Mouse (Mus musculus) embryonic facial prominence, embryonic 13.5 days (tissue): ENCODE measurements around the gene Arrdc5. TPM values are rescaled to one million over a fixed set of nuclear protein-coding genes. Genes with fewer than 3 reads are reported as not detected.

Source experiments
- ATAC-seq: fragments of 200-750 bp; cut with Nextera tagmentation; 2 replicates; pipeline ENCODE4 v1.8.0; 2017; ENCODE audit warnings: low read depth; ENCODE audit not compliant: insufficient number of reproducible peaks, insufficient read depth, low FRiP score, low TSS enrichment
- H3K27ac ChIP-seq: fragments of 300-500 bp; sonication (generic); 2 replicates; pipeline ENCODE4 v1.5.1; 2015; ENCODE audit warnings: moderate library complexity, mild to moderate bottlenecking, inconsistent platforms
- H3K27me3 ChIP-seq: fragments of 300-500 bp; sonication (generic); 2 replicates; pipeline ENCODE4 v1.6.1; 2015; ENCODE audit warnings: mild to moderate bottlenecking, inconsistent platforms
- H3K36me3 ChIP-seq: fragments of 300-500 bp; sonication (generic); 2 replicates; pipeline ENCODE4 v1.6.1; 2015; ENCODE audit warnings: mild to moderate bottlenecking, inconsistent platforms
- H3K4me1 ChIP-seq: fragments of 300-500 bp; sonication (generic); 2 replicates; pipeline ENCODE4 v1.6.1; 2015; ENCODE audit warnings: inconsistent platforms
- H3K4me2 ChIP-seq: fragments of 300-500 bp; sonication (generic); 2 replicates; pipeline ENCODE4 v1.6.1; 2015; ENCODE audit warnings: moderate library complexity, mild to moderate bottlenecking, inconsistent platforms
- H3K4me3 ChIP-seq: fragments of 300-500 bp; sonication (generic); 2 replicates; pipeline ENCODE4 v1.5.1; 2015; ENCODE audit warnings: mild to moderate bottlenecking, inconsistent platforms
- H3K9ac ChIP-seq: fragments of 300-500 bp; sonication (generic); 2 replicates; pipeline ENCODE4 v1.6.1; 2015; ENCODE audit warnings: mild to moderate bottlenecking, inconsistent platforms
- H3K9me3 ChIP-seq: fragments of 300-500 bp; sonication (generic); 2 replicates; pipeline ENCODE4 v1.6.1; 2016; ENCODE audit warnings: inconsistent platforms
- WGBS: fragments of 180-500 bp; shearing (Covaris S2); methylation state at CpG from one replicate; pipeline ENCODE4 v1.1.7; 2015; ENCODE audit warnings: mixed read lengths; 5-methylcytosine and 5-hydroxymethylcytosine counted together
- polyA plus RNA-seq: library from polyadenylated mRNA; unstranded; fragments of >200 nt; fragmentation: Nextera tagmentation; extraction: Ambion mirVana; gene quantifications from 2 replicates; pipeline ENCODE4 v1.2.1, GENCODE M21; 2015

Arrdc5 gene
- polyA plus RNA-seq, 1 experiment from 2014 or later = not detected

GRCm38 (mm10) chr17:56329267-56329666 is 29.2 kb upstream of the Arrdc5 start:
- Histone ChIP-seq H3K4me2 (no peak overlapping the region), H3K4me1 (peaks cover 43% of the 10 kb centered on the region), H3K27ac (no peak overlapping the region), H3K9ac (peak overlapping the region; percentile 22; the same call in 1 of the 2 replicates), H3K9me3 (no peaks in the 10 kb centered on the region), H3K4me3 (no peak overlapping the region), H3K36me3 (no peaks in the 10 kb centered on the region), H3K27me3 (no peaks in the 10 kb centered on the region)
- ATAC-seq = no peak

GRCm38 (mm10) chr17:56326153-56327147 is 26.4 kb upstream of the Arrdc5 start:
- H3K9me3 ChIP-seq = no peaks in the 10 kb centered on the region
- peak; percentile 23 for ATAC-seq
- peak overlapping the region; percentile 92 for H3K4me2 ChIP-seq
- peak overlapping the region; percentile 94 for H3K9ac ChIP-seq
- H3K27me3 ChIP-seq = no peaks in the 10 kb centered on the region
- peak overlapping the region; percentile 95 for H3K27ac ChIP-seq
- peaks cover 38% of the 10 kb centered on the region for H3K4me1 ChIP-seq
- peaks cover 18% of the 10 kb centered on the region for H3K36me3 ChIP-seq
- H3K4me3 ChIP-seq = peak overlapping the region; percentile 92
- WGBS = 1% methylated on average over 66 of the region's 67 CpGs

- Histone ChIP-seq H3K9ac (peak within 1 kb of the TSS; percentile 94), H3K27me3 (no peaks in the 10 kb centered on the region), H3K4me2 (peak within 1 kb of the TSS; percentile 92), H3K27ac (peak within 1 kb of the TSS; percentile 95), H3K4me3 (peak within 1 kb of the TSS; percentile 92), H3K4me1 (peaks cover 31% of the 10 kb centered on the region), H3K36me3 (peaks cover 25% of the 10 kb centered on the region), H3K9me3 (no peaks in the 10 kb centered on the region)
- WGBS = under 1% methylated on average over 53 of the region's 57 CpGs
- peak; percentile 100 for ATAC-seq
Observed at GRCm38 (mm10) chr17:56325450-56326152, 25.5 kb upstream of the Arrdc5 start, which contains the start of gene Kdm4b. Kdm4b (plus strand) TSS chr17:56326062.

- Histone ChIP-seq H3K27ac (no peak overlapping the region), H3K9ac (no peak overlapping the region), H3K4me3 (no peak overlapping the region), H3K27me3 (no peaks in the 10 kb centered on the region), H3K4me2 (no peak overlapping the region), H3K4me1 (peaks cover 26% of the 10 kb centered on the region), H3K36me3 (peaks cover 37% of the 10 kb centered on the region), H3K9me3 (no peaks in the 10 kb centered on the region)
- 71% methylated on average over 3 of the region's 3 CpGs for WGBS
- no peak for ATAC-seq
Observed at GRCm38 (mm10) chr17:56324419-56324818, 24.3 kb upstream of the Arrdc5 start.

- peaks cover 36% of the 10 kb centered on the region for H3K4me1 ChIP-seq
- ATAC-seq = no peak
- no peak overlapping the region for H3K4me3 ChIP-seq
- H3K4me2 ChIP-seq = no peak overlapping the region
- no peak overlapping the region for H3K9ac ChIP-seq
- 87% methylated on average over 15 of the region's 15 CpGs for WGBS
- H3K36me3 ChIP-seq = peaks cover 83% of the 10 kb centered on the region
- H3K9me3 ChIP-seq = no peaks in the 10 kb centered on the region
- peak overlapping the region; percentile 55; the same call in 1 of the 2 replicates for H3K27ac ChIP-seq
- no peaks in the 10 kb centered on the region for H3K27me3 ChIP-seq
Observed at GRCm38 (mm10) chr17:56309191-56309945, 9.3 kb upstream of the Arrdc5 start.

GRCm38 (mm10) chr17:56308088-56308487 is 8.0 kb upstream of the Arrdc5 start:
- Histone ChIP-seq H3K36me3 (peaks cover 71% of the 10 kb centered on the region), H3K4me1 (peaks cover 37% of the 10 kb centered on the region), H3K4me3 (no peak overlapping the region), H3K27me3 (no peaks in the 10 kb centered on the region), H3K27ac (peak overlapping the region; percentile 58), H3K9ac (peak overlapping the region; percentile 37), H3K4me2 (peak overlapping the region; percentile 28), H3K9me3 (no peaks in the 10 kb centered on the region)
- 60% methylated on average over 6 of the region's 6 CpGs for WGBS
- ATAC-seq = peak; percentile 33; the same call in 1 of the 2 replicates

- H3K36me3 ChIP-seq = peaks cover 50% of the 10 kb centered on the region
- peak overlapping the region; percentile 84 for H3K9ac ChIP-seq
- peak overlapping the region; percentile 80 for H3K4me3 ChIP-seq
- no peak for ATAC-seq
- H3K9me3 ChIP-seq = no peaks in the 10 kb centered on the region
- no peaks in the 10 kb centered on the region for H3K27me3 ChIP-seq
- peak overlapping the region; percentile 76; the same call in 1 of the 2 replicates for H3K27ac ChIP-seq
- peaks cover 45% of the 10 kb centered on the region for H3K4me1 ChIP-seq
- WGBS = 68% methylated on average over 8 of the region's 8 CpGs
- H3K4me2 ChIP-seq = peak overlapping the region; percentile 100
Observed at GRCm38 (mm10) chr17:56305826-56306225, 5.7 kb upstream of the Arrdc5 start.

GRCm38 (mm10) chr17:56305156-56305555 is 5.1 kb upstream of the Arrdc5 start:
- H3K4me3 ChIP-seq = peak overlapping the region; percentile 80
- H3K4me1 ChIP-seq = peaks cover 45% of the 10 kb centered on the region
- H3K36me3 ChIP-seq = peaks cover 43% of the 10 kb centered on the region
- no peak for ATAC-seq
- WGBS = 28% methylated on average over 9 of the region's 9 CpGs
- H3K27me3 ChIP-seq = no peaks in the 10 kb centered on the region
- H3K9me3 ChIP-seq = no peaks in the 10 kb centered on the region
- peak overlapping the region; percentile 84 for H3K9ac ChIP-seq
- H3K4me2 ChIP-seq = peak overlapping the region; percentile 100
- peak overlapping the region; percentile 76; the same call in 1 of the 2 replicates for H3K27ac ChIP-seq

- Histone ChIP-seq H3K4me3 (peak overlapping the region; percentile 80), H3K9ac (peak overlapping the region; percentile 84), H3K9me3 (no peaks in the 10 kb centered on the region), H3K4me2 (peak overlapping the region; percentile 100), H3K4me1 (peaks cover 45% of the 10 kb centered on the region), H3K27me3 (no peaks in the 10 kb centered on the region), H3K36me3 (peaks cover 39% of the 10 kb centered on the region), H3K27ac (peak overlapping the region; percentile 76; the same call in 1 of the 2 replicates)
- WGBS = 6% methylated on average over 11 of the region's 11 CpGs
- ATAC-seq = no peak
Observed at GRCm38 (mm10) chr17:56304718-56305117, 4.6 kb upstream of the Arrdc5 start.

GRCm38 (mm10) chr17:56303847-56304586 is 3.9 kb upstream of the Arrdc5 start:
- H3K4me1 ChIP-seq = peaks cover 45% of the 10 kb centered on the region
- H3K4me3 ChIP-seq = peak overlapping the region; percentile 80
- H3K27me3 ChIP-seq = no peaks in the 10 kb centered on the region
- peak overlapping the region; percentile 86 for H3K27ac ChIP-seq
- H3K9me3 ChIP-seq = no peaks in the 10 kb centered on the region
- peak overlapping the region; percentile 100 for H3K4me2 ChIP-seq
- peak; percentile 89 for ATAC-seq
- H3K9ac ChIP-seq = peak overlapping the region; percentile 84
- H3K36me3 ChIP-seq = peaks cover 32% of the 10 kb centered on the region
- under 1% methylated on average over 68 of the region's 68 CpGs for WGBS
